Mouse (Mus musculus) CH12.LX (cell line): Measurements from ENCODE around the gene Arhgef28. TPM values are rescaled to one million over a fixed set of nuclear protein-coding genes. Genes with fewer than 3 reads are reported as not detected.

ENCODE experiments used
- DNase-seq: peaks from one replicate; pipeline ENCODE4 v3.0.0-alpha.2; 2013; ENCODE audit errors: extremely low read depth
- H3K27ac ChIP-seq: 2 replicates; pipeline ENCODE4 v1.5.1; 2012; ENCODE audit warnings: low read depth, mild to moderate bottlenecking, control low read depth, moderate library complexity; ENCODE audit not compliant: insufficient read depth
- H3K27me3 ChIP-seq: replicated peaks from 2 replicates; pipeline ENCODE3; 2012; ENCODE audit warnings: inconsistent platforms
- H3K36me3 ChIP-seq, 2 experiments: replicated peaks in 1 of 2; 2 replicates each; pipeline versions ENCODE3 to v1.6.1; 2012; ENCODE audit warnings: inconsistent platforms in 1 of 2, low read length in 1 of 2, mild to moderate bottlenecking in 1 of 2, mixed read lengths in 1 of 2, moderate library complexity in 1 of 2; ENCODE audit not compliant: control insufficient read depth in 1 of 2, insufficient read depth in 1 of 2
- H3K4me1 ChIP-seq, 2 experiments: 2 replicates each; pipeline ENCODE4 v1.6.1; 2012; ENCODE audit warnings: inconsistent platforms in 1 of 2, moderate library complexity in 1 of 2; ENCODE audit not compliant: insufficient read depth in 2 of 2, control insufficient read depth in 1 of 2
- H3K4me2 ChIP-seq: 2 replicates; pipeline ENCODE4 v1.6.1; 2012; ENCODE audit warnings: low read depth, mild to moderate bottlenecking, control low read depth; ENCODE audit not compliant: poor library complexity, insufficient read depth, severe bottlenecking
- H3K4me3 ChIP-seq, 3 experiments: fragments of 150-350 bp in 1 of 3; sonication (generic) in 1 of 3; replicated peaks in 1 of 3; 2 replicates each; pipeline versions ENCODE3 to v1.5.1; 2011 to 2012; ENCODE audit warnings: low read depth in 2 of 3, low read length in 2 of 3, mild to moderate bottlenecking in 2 of 3, moderate library complexity in 2 of 3, control low read depth in 1 of 3, improper control_type of control experiment in 1 of 3, inconsistent platforms in 1 of 3, mixed read lengths in 1 of 3; ENCODE audit not compliant: poor library complexity in 1 of 3
- H3K79me2 ChIP-seq: replicated peaks from 2 replicates; pipeline ENCODE4 v1.6.1; 2012; ENCODE audit warnings: mild to moderate bottlenecking, moderate library complexity; ENCODE audit not compliant: control insufficient read depth, poor library complexity, insufficient read depth, severe bottlenecking; ENCODE audit errors: extremely low read depth
- H3K9ac ChIP-seq: 2 replicates; pipeline ENCODE4 v1.6.1; 2012; ENCODE audit warnings: low read depth, mild to moderate bottlenecking, control low read depth, moderate library complexity; ENCODE audit not compliant: insufficient read depth
- H3K9me3 ChIP-seq: replicated peaks from 2 replicates; pipeline ENCODE3; 2012; ENCODE audit warnings: low read length, inconsistent platforms, mixed read lengths
- BHLHE40 ChIP-seq: IDR thresholded peaks from 2 replicates; pipeline ENCODE4 v1.6.1; 2011; ENCODE audit warnings: mild to moderate bottlenecking, low read depth, low read length, improper control_type of control experiment
- CHD1 ChIP-seq: IDR thresholded peaks from 2 replicates; pipeline ENCODE4 v1.6.1; 2012; ENCODE audit warnings: low read depth, low read length, improper control_type of control experiment, inconsistent platforms
- CHD2 ChIP-seq: IDR thresholded peaks from 2 replicates; pipeline ENCODE4 v1.6.1; 2011; ENCODE audit warnings: low read length, improper control_type of control experiment
- E2F4 ChIP-seq: IDR thresholded peaks from 2 replicates; pipeline ENCODE4 v1.6.1; 2011; ENCODE audit warnings: low read depth, low read length, improper control_type of control experiment; ENCODE audit not compliant: insufficient replicate concordance
- ELF1 ChIP-seq: IDR thresholded peaks from 2 replicates; pipeline ENCODE4 v1.6.1; 2014; ENCODE audit warnings: low read depth, mild to moderate bottlenecking, inconsistent platforms, low read length, improper control_type of control experiment
- EP300 ChIP-seq: IDR thresholded peaks from 2 replicates; pipeline ENCODE4 v1.6.1; 2011; ENCODE audit warnings: low read length, improper control_type of control experiment
- GABPA ChIP-seq: IDR thresholded peaks from 2 replicates; pipeline ENCODE4 v1.6.1; 2012; ENCODE audit warnings: low read depth, low read length, improper control_type of control experiment, inconsistent platforms; ENCODE audit not compliant: insufficient replicate concordance
- HCFC1 ChIP-seq: IDR thresholded peaks from 2 replicates; pipeline ENCODE4 v1.6.1; 2012; ENCODE audit warnings: low read depth, mild to moderate bottlenecking, inconsistent platforms, low read length, improper control_type of control experiment
- JUN ChIP-seq: IDR thresholded peaks from 2 replicates; pipeline ENCODE4 v1.6.1; 2011; ENCODE audit warnings: low read depth, mild to moderate bottlenecking, low read length, improper control_type of control experiment, moderate library complexity; ENCODE audit not compliant: insufficient read depth
- JUND ChIP-seq: conservative IDR thresholded peaks from 2 replicates; pipeline ENCODE4 v1.6.1; 2011; ENCODE audit warnings: low read depth, low read length, improper control_type of control experiment
- KAT2A ChIP-seq: IDR thresholded peaks from 2 replicates; pipeline ENCODE4 v1.6.1; 2012; ENCODE audit warnings: low read length, improper control_type of control experiment, inconsistent platforms; ENCODE audit not compliant: insufficient replicate concordance
- MAX ChIP-seq: IDR thresholded peaks from 2 replicates; pipeline ENCODE4 v1.6.1; 2011; ENCODE audit warnings: low read length, improper control_type of control experiment
- MAZ ChIP-seq: IDR thresholded peaks from 2 replicates; pipeline ENCODE4 v1.6.1; 2012; ENCODE audit warnings: low read depth, mild to moderate bottlenecking, inconsistent platforms, low read length, improper control_type of control experiment, moderate library complexity
- MEF2A ChIP-seq: IDR thresholded peaks from 2 replicates; pipeline ENCODE4 v1.6.1; 2014; ENCODE audit warnings: low read depth, mild to moderate bottlenecking, inconsistent platforms, low read length, improper control_type of control experiment, borderline replicate concordance
- NRF1 ChIP-seq: IDR thresholded peaks from 2 replicates; pipeline ENCODE4 v1.6.1; 2014; ENCODE audit warnings: low read depth, mild to moderate bottlenecking, inconsistent platforms, low read length, improper control_type of control experiment, moderate library complexity
- POLR2AphosphoS2 ChIP-seq: IDR thresholded peaks from 2 replicates; pipeline ENCODE4 v1.6.1; 2011; ENCODE audit warnings: low read depth, low read length, improper control_type of control experiment
- RAD21 ChIP-seq: IDR thresholded peaks from 2 replicates; pipeline ENCODE4 v1.6.1; 2011; ENCODE audit warnings: low read depth, mild to moderate bottlenecking, low read length, improper control_type of control experiment, moderate library complexity
- RCOR1 ChIP-seq: conservative IDR thresholded peaks from 2 replicates; pipeline ENCODE4 v1.6.1; 2012; ENCODE audit warnings: low read depth, mild to moderate bottlenecking, inconsistent platforms, low read length, improper control_type of control experiment
- SMC3 ChIP-seq: IDR thresholded peaks from 2 replicates; pipeline ENCODE4 v1.6.1; 2011; ENCODE audit warnings: low read depth, low read length, improper control_type of control experiment
- UBTF ChIP-seq: IDR thresholded peaks from 2 replicates; pipeline ENCODE4 v1.6.1; 2012; ENCODE audit warnings: low read depth, mild to moderate bottlenecking, inconsistent platforms, low read length, improper control_type of control experiment, moderate library complexity
- USF1 ChIP-seq: IDR thresholded peaks from 2 replicates; pipeline ENCODE4 v1.6.1; 2014; ENCODE audit warnings: low read depth, mild to moderate bottlenecking, inconsistent platforms, low read length, improper control_type of control experiment
- USF2 ChIP-seq: conservative IDR thresholded peaks from 2 replicates; pipeline ENCODE4 v1.6.1; 2011; ENCODE audit warnings: low read depth, low read length, improper control_type of control experiment
- ZC3H11A ChIP-seq: IDR thresholded peaks from 2 replicates; pipeline ENCODE4 v1.6.1; 2012; ENCODE audit warnings: low read depth, mild to moderate bottlenecking, inconsistent platforms, low read length, improper control_type of control experiment
- ZMIZ1 ChIP-seq: IDR thresholded peaks from 2 replicates; pipeline ENCODE4 v1.6.1; 2012; ENCODE audit warnings: low read depth, mild to moderate bottlenecking, inconsistent platforms, low read length, improper control_type of control experiment
- dilution Hi-C: fragments of 300-500 bp; cut with MboI; formaldehyde crosslinking; loops from 2 replicates; pipeline ENCODE4 v1.14.3; 2020; ENCODE audit warnings: low sequenced_read_pairs; ENCODE audit not compliant: extremely low pct_unique_long_range_greater_than_20kb, extremely low pct_ligation_motif_present
- in situ Hi-C: fragments of 300-500 bp; cut with MboI; formaldehyde crosslinking; loops from 3 replicates; pipeline ENCODE4 v1.14.3; 2019; ENCODE audit warnings: low sequenced_read_pairs, low pct_ligation_motif_present, low pct_unique_long_range_greater_than_20kb, mixed read lengths
- polyA plus RNA-seq: library from polyadenylated mRNA; unstranded; fragments of >175 nt; gene quantifications from 2 replicates; pipeline ENCODE4 v1.2.1, GENCODE M21; 2012; ENCODE audit warnings: low read depth; ENCODE audit not compliant: insufficient read length
- total RNA-seq, 2 experiments: library from RNA; depleted of rRNA; stranded (reverse); fragments of 300-350 nt in 1 of 2; fragments of >200 nt in 1 of 2; gene quantifications; 2 replicates each; pipeline ENCODE4 v1.2.3; 2012 to 2014

The Arhgef28 gene
- total and polyA plus RNA-seq, 3 experiments: 0.07 to 0.24 (median 0.08) TPM

DNA sequence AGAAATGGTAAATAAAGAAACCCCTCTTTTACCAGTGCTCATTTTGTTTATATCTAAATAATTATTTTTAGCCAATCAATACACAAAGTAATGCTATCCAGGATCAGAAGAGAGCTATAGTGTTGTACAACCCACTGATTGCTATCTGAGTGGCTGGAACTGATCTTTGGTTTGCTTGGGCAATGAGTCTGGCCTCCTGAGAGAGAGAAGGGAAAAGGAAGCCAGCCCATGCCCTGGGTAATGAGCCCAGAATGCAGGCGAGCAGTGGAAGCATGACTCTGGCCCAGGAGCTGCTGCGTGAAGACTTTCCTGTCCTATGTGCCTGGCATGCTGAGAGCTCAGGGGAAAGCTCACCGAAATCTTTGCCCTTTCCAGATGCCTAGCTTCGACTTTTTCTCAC lies 83.5 kb downstream of the Arhgef28 start:
- Histone ChIP-seq H3K9ac (no peak overlapping the region), H3K79me2 (no peaks in the 10 kb centered on the region), H3K4me1 (peaks cover 0 to 38% of the 10 kb centered on the region in 2 experiments; a peak in 2 of 4 replicates), H3K27ac (no peak overlapping the region), H3K36me3 (no peaks in the 10 kb centered on the region), H3K4me3 (no peak overlapping the region), H3K9me3 (peaks cover 2% of the 10 kb centered on the region), H3K27me3 (no peaks in the 10 kb centered on the region), H3K4me2 (no peak overlapping the region)
- in situ Hi-C loops: no loop called here
- dilution Hi-C loops: no loop called here
- DNase-seq: no peak
- TF ChIP-seq ZMIZ1 (no peak), MEF2A (no peak), E2F4 (no peak), POLR2AphosphoS2 (no peak), USF2 (no peak), MAX (no peak), ELF1 (no peak), RCOR1 (no peak), ZC3H11A (no peak), HCFC1 (no peak), UBTF (no peak)

DNA sequence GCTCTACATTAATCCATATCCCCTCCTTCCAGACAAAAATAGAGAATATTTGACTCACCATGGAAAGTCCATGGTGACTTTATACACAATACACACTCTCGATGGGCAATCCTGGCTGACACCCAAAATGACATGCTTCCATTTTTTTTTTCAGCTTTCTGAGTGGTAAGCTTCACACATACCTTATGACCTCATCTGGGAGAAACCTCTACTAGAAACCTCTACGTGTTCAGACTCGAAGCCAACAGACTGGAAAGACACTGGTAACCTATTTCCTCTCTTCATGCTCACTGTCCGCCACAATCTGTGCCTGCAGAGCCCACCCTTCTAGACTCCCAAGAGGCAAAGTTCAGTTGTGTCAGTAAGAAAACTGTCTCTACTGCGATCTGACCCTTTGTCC lies 84.2 kb downstream of the Arhgef28 start:
- Histone ChIP-seq H3K4me2 (no peak overlapping the region), H3K9me3 (peaks cover 2% of the 10 kb centered on the region), H3K27me3 (no peaks in the 10 kb centered on the region), H3K4me3 (no peak overlapping the region), H3K4me1 (peaks cover 0 to 38% of the 10 kb centered on the region in 2 experiments; a peak in 2 of 4 replicates), H3K27ac (no peak overlapping the region), H3K9ac (no peak overlapping the region), H3K36me3 (no peaks in the 10 kb centered on the region), H3K79me2 (no peaks in the 10 kb centered on the region)
- TF ChIP-seq ELF1 (no peak), USF2 (no peak), GABPA (no peak), HCFC1 (no peak)
- dilution Hi-C loops (no loop called here), in situ Hi-C loops (no loop called here)
- peak; percentile 32 for DNase-seq

GRCm38 (mm10) chr13:98121124-98121470 lies 85.1 kb downstream of the Arhgef28 start:
- Histone ChIP-seq H3K9me3 (peaks cover 2% of the 10 kb centered on the region), H3K9ac (no peak overlapping the region), H3K27ac (no peak overlapping the region), H3K4me2 (no peak overlapping the region), H3K4me1 (peaks cover 0 to 38% of the 10 kb centered on the region in 2 experiments; a peak in 2 of 4 replicates), H3K36me3 (no peaks in the 10 kb centered on the region), H3K79me2 (no peaks in the 10 kb centered on the region), H3K27me3 (no peaks in the 10 kb centered on the region), H3K4me3 (no peak overlapping the region)
- in situ Hi-C loops: no loop called here
- no peak for DNase-seq
- no peak for TF ChIP-seq MAZ
- no peak for TF ChIP-seq BHLHE40
- TF ChIP-seq UBTF: no peak
- no peak for TF ChIP-seq RCOR1
- no peak for TF ChIP-seq CHD1
- no peak for TF ChIP-seq NRF1
- TF ChIP-seq EP300: no peak
- no peak for TF ChIP-seq JUN
- no peak for TF ChIP-seq HCFC1
- no peak for TF ChIP-seq USF1
- no peak for TF ChIP-seq RAD21
- no peak for TF ChIP-seq CHD2
- TF ChIP-seq KAT2A: no peak
- no peak for TF ChIP-seq MAX
- no peak for TF ChIP-seq MEF2A
- TF ChIP-seq JUND: no peak
- TF ChIP-seq SMC3: no peak
- dilution Hi-C loops: no loop called here
